Mouse (Mus musculus) liver, embryonic 11.5 days (tissue): ENCODE results near the gene Gldc. TPM values are rescaled to one million over a fixed set of nuclear protein-coding genes. Genes with fewer than 3 reads are reported as not detected.
A peak's percentile ranks its signal among the peaks of the same experiment; 100 is the strongest.

Experiments
- ATAC-seq: fragments of 200-750 bp; cut with Nextera tagmentation; replicated peaks from 2 replicates; pipeline ENCODE4 v1.8.0; 2017; ENCODE audit warnings: moderate number of reproducible peaks, mild to moderate bottlenecking, moderate TSS enrichment, moderate library complexity; ENCODE audit not compliant: low FRiP score
- DNase-seq: peaks from one replicate; pipeline ENCODE4 v3.0.0-alpha.2; 2017; ENCODE audit warnings: low spot score
- H3K27ac ChIP-seq: fragments of 300-500 bp; sonication (generic); 2 replicates; pipeline ENCODE4 v1.5.1; 2014; ENCODE audit warnings: mild to moderate bottlenecking, low read depth, low read length, control low read depth
- H3K27me3 ChIP-seq: fragments of 300-500 bp; sonication (generic); replicated peaks from 2 replicates; pipeline ENCODE4 v1.6.1; 2014; ENCODE audit warnings: low read length, mixed read lengths; ENCODE audit not compliant: control insufficient read depth, insufficient read depth
- H3K36me3 ChIP-seq: fragments of 300-500 bp; sonication (generic); 2 replicates; pipeline ENCODE4 v1.6.1; 2014; ENCODE audit warnings: mild to moderate bottlenecking, low read length, moderate library complexity, mixed read lengths; ENCODE audit not compliant: control insufficient read depth, insufficient read depth
- H3K4me1 ChIP-seq: fragments of 300-500 bp; sonication (generic); replicated peaks from 2 replicates; pipeline ENCODE4 v1.6.1; 2014; ENCODE audit warnings: low read length, mixed read lengths; ENCODE audit not compliant: control insufficient read depth, insufficient read depth
- H3K4me2 ChIP-seq: fragments of 300-500 bp; sonication (generic); 2 replicates; pipeline ENCODE4 v1.6.1; 2014; ENCODE audit warnings: mild to moderate bottlenecking, control low read depth, moderate library complexity
- H3K4me3 ChIP-seq: fragments of 300-500 bp; sonication (generic); 2 replicates; pipeline ENCODE4 v1.5.1; 2014; ENCODE audit warnings: low read depth, low read length, control low read depth
- H3K9ac ChIP-seq: fragments of 300-500 bp; sonication (generic); 2 replicates; pipeline ENCODE4 v1.6.1; 2014; ENCODE audit warnings: low read depth, low read length, control low read depth
- H3K9me3 ChIP-seq: fragments of 300-500 bp; sonication (generic); 2 replicates; pipeline ENCODE4 v1.6.1; 2016; ENCODE audit warnings: low read length, inconsistent platforms, mixed read lengths; ENCODE audit not compliant: control insufficient read depth
- WGBS: fragments of 180-500 bp; shearing (Covaris S2); extraction: QIAGEN DNeasy Blood & Tissue Kit; methylation state at CpG from one replicate; pipeline ENCODE4 v1.1.7; 2014; 5-methylcytosine and 5-hydroxymethylcytosine counted together
- polyA plus RNA-seq: library from polyadenylated mRNA; unstranded; fragments of >200 nt; fragmentation: Nextera tagmentation; extraction: Ambion mirVana; gene quantifications from 2 replicates; pipeline ENCODE4 v1.2.1, GENCODE M21; 2014

Gene Gldc
- polyA plus RNA-seq, 1 experiment from 2014 or later: 22.2 TPM

- no peak overlapping the region for H3K27ac ChIP-seq
- H3K4me1 ChIP-seq: no peaks in the 10 kb centered on the region; the same call in 1 of the 2 replicates
- ATAC-seq (no peak), DNase-seq (no peak)
- no peak overlapping the region for H3K4me3 ChIP-seq
- H3K27me3 ChIP-seq: no peaks in the 10 kb centered on the region
- no peak overlapping the region for H3K9ac ChIP-seq
- no peaks in the 10 kb centered on the region for H3K9me3 ChIP-seq
- no peak overlapping the region for H3K4me2 ChIP-seq
- no peaks in the 10 kb centered on the region for H3K36me3 ChIP-seq
Measured at GRCm38 (mm10) chr19:30108616-30109015, 66.6 kb downstream of the Gldc start.

DNA sequence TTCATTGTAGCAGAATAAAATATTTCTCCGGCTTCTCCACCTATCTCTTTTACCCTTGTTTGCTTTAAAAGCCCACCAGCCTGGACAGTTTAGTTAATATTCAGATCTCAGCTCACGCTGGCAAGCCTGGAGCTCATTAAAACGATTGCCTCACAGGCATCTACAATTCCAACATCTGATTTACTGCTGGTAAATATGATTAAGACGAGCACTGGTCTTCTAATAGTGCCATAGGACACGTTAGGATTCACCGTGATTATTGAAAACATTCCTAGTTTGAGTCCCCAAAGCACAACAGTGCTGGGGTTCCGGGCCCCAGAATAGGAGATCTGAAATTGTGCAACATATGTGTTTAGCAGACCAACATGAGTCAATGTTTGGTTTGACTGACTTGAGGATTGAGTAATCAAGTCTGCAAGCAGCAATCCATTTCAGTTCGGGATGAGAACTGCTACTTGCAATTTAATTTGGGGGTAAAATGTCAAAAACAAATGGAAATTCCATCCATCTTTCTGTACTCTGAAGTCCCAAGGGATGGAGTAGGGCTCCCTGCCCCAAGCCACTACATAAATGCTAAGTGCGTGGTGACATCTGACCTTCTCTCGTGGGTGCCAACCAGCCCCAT is 67.9 kb downstream of the Gldc start:
- ATAC-seq: no peak
- H3K4me3 ChIP-seq: no peak overlapping the region
- H3K27ac ChIP-seq: no peak overlapping the region
- DNase-seq: no peak
- no peaks in the 10 kb centered on the region for H3K36me3 ChIP-seq
- H3K9ac ChIP-seq: no peak overlapping the region
- H3K9me3 ChIP-seq: no peaks in the 10 kb centered on the region
- H3K4me2 ChIP-seq: no peak overlapping the region
- 75% methylated on average over 10 of the region's 10 CpGs for WGBS
- no peaks in the 10 kb centered on the region for H3K27me3 ChIP-seq
- H3K4me1 ChIP-seq: no peaks in the 10 kb centered on the region; the same call in 1 of the 2 replicates

DNA sequence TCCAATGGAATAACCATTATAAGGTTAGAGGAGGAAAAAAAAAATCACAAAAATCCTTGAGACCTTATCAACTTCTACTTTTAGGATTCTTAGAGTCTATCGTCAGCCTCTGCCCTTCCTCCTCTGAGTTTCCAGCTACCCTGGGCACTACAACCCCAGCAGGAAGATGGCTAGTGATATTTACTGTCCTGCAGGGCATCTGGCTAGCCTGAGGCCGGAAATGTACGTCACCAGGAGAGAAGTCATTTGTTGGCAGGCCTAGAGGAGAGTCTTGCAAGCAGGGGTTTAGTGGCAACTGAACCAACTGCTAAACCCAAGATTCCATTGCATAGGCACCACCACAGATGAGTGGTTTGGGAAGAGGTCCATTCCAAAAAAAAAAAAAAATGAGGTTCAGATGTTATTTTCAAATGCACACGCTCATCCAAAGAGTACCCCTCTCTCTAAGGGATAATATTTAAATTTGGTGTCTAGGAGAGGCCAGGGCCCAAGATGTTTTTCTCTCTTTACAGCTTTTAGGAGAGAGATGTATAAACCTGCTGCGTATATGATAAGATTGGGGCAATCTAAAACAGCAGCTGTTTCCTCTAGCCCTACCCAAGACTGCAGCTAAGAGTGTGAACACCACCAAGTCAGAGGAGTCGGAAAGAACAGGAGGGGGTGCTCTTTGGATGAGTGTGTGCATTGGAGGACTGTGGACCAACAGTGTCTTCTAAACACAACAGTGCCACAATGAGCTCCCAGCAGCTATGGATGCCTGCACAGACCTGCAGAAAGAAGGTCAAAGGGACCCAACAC is 70.0 kb downstream of the Gldc start:
- 71% methylated on average over 6 of the region's 6 CpGs for WGBS
- no peak overlapping the region for H3K27ac ChIP-seq

DNA sequence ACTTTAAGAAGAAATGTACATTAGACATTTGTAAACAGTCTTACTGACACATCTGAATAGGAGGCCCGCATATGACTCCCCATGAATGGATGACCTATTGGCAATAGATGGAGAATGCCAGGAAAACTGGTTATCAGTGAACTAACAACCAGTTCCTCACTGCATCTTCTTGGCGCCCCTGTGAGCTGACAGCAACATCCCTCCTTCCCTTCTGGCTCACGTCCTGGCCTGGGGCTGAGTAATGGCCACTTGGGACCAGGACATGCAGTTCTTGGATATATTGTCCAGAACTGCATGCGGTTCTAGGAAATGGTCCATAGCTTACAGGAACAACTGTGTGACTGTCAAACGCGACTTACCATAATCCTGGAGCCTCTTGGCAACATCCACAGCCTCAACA is 72.6 kb downstream of the Gldc start:
- 89% methylated on average over 6 of the region's 6 CpGs for WGBS
- H3K4me3 ChIP-seq: no peak overlapping the region
- ATAC-seq (no peak), DNase-seq (no peak)
- H3K4me1 ChIP-seq: no peaks in the 10 kb centered on the region; the same call in 1 of the 2 replicates
- no peaks in the 10 kb centered on the region for H3K9me3 ChIP-seq
- H3K36me3 ChIP-seq: peaks cover 2% of the 10 kb centered on the region; the same call in 1 of the 2 replicates
- H3K9ac ChIP-seq: no peak overlapping the region
- no peak overlapping the region for H3K27ac ChIP-seq
- no peaks in the 10 kb centered on the region for H3K27me3 ChIP-seq
- H3K4me2 ChIP-seq: no peak overlapping the region

More for the DNA sequence above, 70.0 kb downstream of the Gldc start:
- ATAC-seq (0 out of 2 replicates have a peak, but pooled peaks have one; percentile 41), DNase-seq (no peak)
- no peaks in the 10 kb centered on the region; the same call in 1 of the 2 replicates for H3K4me1 ChIP-seq
- no peaks in the 10 kb centered on the region for H3K9me3 ChIP-seq
- H3K4me2 ChIP-seq: no peak overlapping the region
- no peaks in the 10 kb centered on the region for H3K27me3 ChIP-seq
- H3K36me3 ChIP-seq: no peaks in the 10 kb centered on the region
- H3K4me3 ChIP-seq: no peak overlapping the region
- no peak overlapping the region for H3K9ac ChIP-seq

DNA sequence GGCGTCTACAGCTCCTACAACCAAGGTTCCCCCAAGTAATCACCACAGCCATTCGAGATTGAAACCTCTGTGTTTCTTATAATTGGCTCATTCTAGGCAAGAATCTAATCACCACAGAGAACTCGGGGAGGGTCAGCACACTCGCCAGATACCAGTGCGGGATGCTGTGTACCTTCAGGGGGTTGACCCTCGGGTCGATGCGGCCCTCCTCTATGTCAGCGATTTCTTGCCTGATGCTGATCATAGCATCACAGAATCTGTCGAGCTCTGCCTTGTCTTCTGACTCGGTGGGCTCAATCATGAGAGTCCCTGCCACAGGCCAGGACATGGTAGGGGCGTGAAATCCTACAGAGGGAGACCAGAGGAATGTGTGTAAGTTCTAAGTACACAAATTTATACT is 74.7 kb downstream of the Gldc start:
- 90% methylated on average over 12 of the region's 12 CpGs for WGBS
- Histone ChIP-seq H3K4me2 (no peak overlapping the region), H3K36me3 (peaks cover 18% of the 10 kb centered on the region), H3K9ac (no peak overlapping the region), H3K27ac (no peak overlapping the region), H3K4me3 (no peak overlapping the region), H3K9me3 (no peaks in the 10 kb centered on the region), H3K27me3 (no peaks in the 10 kb centered on the region), H3K4me1 (no peaks in the 10 kb centered on the region)
- ATAC-seq: no peak
- DNase-seq: no peak

DNA sequence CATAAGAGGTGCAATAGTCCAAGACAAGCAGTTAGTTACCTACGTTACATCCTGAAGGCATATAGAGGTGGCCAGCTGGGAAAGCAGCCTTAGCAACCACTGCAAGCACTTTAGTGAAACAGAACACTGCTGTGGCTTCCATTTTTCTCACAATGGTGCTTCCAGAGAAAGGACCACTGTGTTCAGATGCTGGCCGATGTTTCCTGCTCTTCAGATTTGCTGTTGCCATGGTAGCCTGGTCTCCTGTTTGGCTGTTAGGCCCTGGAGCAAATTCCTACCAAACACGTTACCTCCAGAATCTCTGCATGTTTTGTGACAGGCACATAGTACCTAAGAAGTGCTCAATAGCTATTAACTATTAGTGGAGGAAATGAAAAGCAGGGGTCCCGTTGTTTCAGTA is 78.2 kb downstream of the Gldc start:
- no peak for DNase-seq
- WGBS: 90% methylated on average over 4 of the region's 4 CpGs
- Histone ChIP-seq H3K27ac (no peak overlapping the region), H3K4me2 (no peak overlapping the region), H3K36me3 (peaks cover 31% of the 10 kb centered on the region), H3K9me3 (no peaks in the 10 kb centered on the region), H3K27me3 (no peaks in the 10 kb centered on the region), H3K4me1 (no peaks in the 10 kb centered on the region), H3K9ac (no peak overlapping the region), H3K4me3 (no peak overlapping the region)
- no peak for ATAC-seq

DNA sequence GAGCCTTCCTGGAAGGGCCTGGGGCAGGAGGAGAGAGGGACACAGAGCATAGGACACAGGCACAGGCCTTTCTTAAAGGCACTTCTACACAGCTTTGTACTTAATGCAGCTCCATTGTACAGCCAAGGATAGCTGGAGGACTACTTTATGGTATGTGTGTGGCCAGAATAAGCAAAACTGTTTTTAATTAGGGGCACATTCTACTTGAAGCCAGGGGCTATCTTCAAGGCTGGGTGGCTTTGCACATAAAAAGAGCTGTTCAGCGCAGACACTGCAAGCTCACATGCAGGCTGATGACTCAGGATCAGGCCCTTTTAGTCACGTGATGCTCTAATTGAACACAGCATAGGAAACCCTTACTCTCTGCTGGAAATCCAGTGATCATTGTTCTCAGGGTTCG is 79.0 kb downstream of the Gldc start:
- peaks cover 36% of the 10 kb centered on the region for H3K36me3 ChIP-seq
- DNase-seq: no peak
- no peak overlapping the region for H3K4me2 ChIP-seq
- no peaks in the 10 kb centered on the region for H3K27me3 ChIP-seq
- H3K9me3 ChIP-seq: no peaks in the 10 kb centered on the region
- H3K27ac ChIP-seq: no peak overlapping the region
- ATAC-seq: no peak
- 86% methylated on average over 3 of the region's 3 CpGs for WGBS
- no peak overlapping the region for H3K4me3 ChIP-seq
- no peak overlapping the region for H3K9ac ChIP-seq
- no peaks in the 10 kb centered on the region for H3K4me1 ChIP-seq

GRCm38 (mm10) chr19:30091644-30092295 is 83.5 kb downstream of the Gldc start:
- 91% methylated on average over 12 of the region's 12 CpGs for WGBS
- Histone ChIP-seq H3K9ac (no peak overlapping the region), H3K9me3 (no peaks in the 10 kb centered on the region), H3K4me1 (no peaks in the 10 kb centered on the region), H3K36me3 (peaks cover 45% of the 10 kb centered on the region), H3K4me3 (no peak overlapping the region), H3K27ac (no peak overlapping the region), H3K4me2 (no peak overlapping the region), H3K27me3 (no peaks in the 10 kb centered on the region)
- DNase-seq: peak; percentile 5
- no peak for ATAC-seq
